Mouse (Mus musculus): ENCODE data around the gene Pzp. TPM values are rescaled to one million over a fixed set of nuclear protein-coding genes. Genes with fewer than 3 reads are reported as not detected.

Pzp gene
- polyA plus RNA-seq, 1 experiment from 2014 or later: 0.47 TPM

Other genes starting within 250 kb of the Pzp start
- gene Tead4, start 225.9 kb downstream of the Pzp start, polyA plus RNA-seq (2015; fragmentation: Nextera tagmentation; extraction: Ambion mirVana): 0.89 and 0.93 TPM in 2 replicates
- 19.1 and 21.8 TPM in 2 replicates for gene Tulp3, start 170.9 kb downstream of the Pzp start, polyA plus RNA-seq (2015; fragmentation: Nextera tagmentation; extraction: Ambion mirVana)
- gene Rhno1, start 163.8 kb downstream of the Pzp start, polyA plus RNA-seq (2015; fragmentation: Nextera tagmentation; extraction: Ambion mirVana): 72.2 and 85.9 TPM in 2 replicates
- gene Foxm1, start 163.8 kb downstream of the Pzp start, polyA plus RNA-seq (2015; fragmentation: Nextera tagmentation; extraction: Ambion mirVana): 5.3 and 11.7 TPM in 2 replicates
- gene Tex52, start 151.3 kb downstream of the Pzp start, polyA plus RNA-seq (2015; fragmentation: Nextera tagmentation; extraction: Ambion mirVana): 0.33 and 0.54 TPM in 2 replicates
- gene Gm44596, start 151.2 kb downstream of the Pzp start, polyA plus RNA-seq (2015; fragmentation: Nextera tagmentation; extraction: Ambion mirVana): not detected in 2 replicates
- gene Nrip2, start 127.4 kb downstream of the Pzp start, polyA plus RNA-seq (2015; fragmentation: Nextera tagmentation; extraction: Ambion mirVana): 12.4 and 13.0 TPM in 2 replicates
- 44.0 and 46.5 TPM in 2 replicates for gene Itfg2, start 101.8 kb downstream of the Pzp start, polyA plus RNA-seq (2015; fragmentation: Nextera tagmentation; extraction: Ambion mirVana)
- gene Fkbp4, start 88.0 kb downstream of the Pzp start, polyA plus RNA-seq (2015; fragmentation: Nextera tagmentation; extraction: Ambion mirVana): 319 and 377 TPM in 2 replicates
- gene A2ml1, start 54.9 kb upstream of the Pzp start, polyA plus RNA-seq (2015; fragmentation: Nextera tagmentation; extraction: Ambion mirVana): 3.5 and 4.8 TPM in 2 replicates
- gene Klrb1a, start 96.8 kb upstream of the Pzp start, polyA plus RNA-seq (2015; fragmentation: Nextera tagmentation; extraction: Ambion mirVana): 0.70 TPM in 1 of 2 replicates, not detected in the other
- 0.38 TPM in 1 of 2 replicates, not detected in the other for gene Clec2h, start 135.7 kb upstream of the Pzp start, polyA plus RNA-seq (2015; fragmentation: Nextera tagmentation; extraction: Ambion mirVana)
- gene Klrb1, start 196.3 kb upstream of the Pzp start, polyA plus RNA-seq (2015; fragmentation: Nextera tagmentation; extraction: Ambion mirVana): 0.95 and 1.00 TPM in 2 replicates